Mouse (Mus musculus): ENCODE data around the gene Wnt1. TPM values are rescaled to one million over a fixed set of nuclear protein-coding genes. Genes with fewer than 3 reads are reported as not detected.

Gene Wnt1
- polyA plus RNA-seq, 1 experiment from 2014 or later: not detected

- H3K27ac ChIP-seq: no peak overlapping the region
- peaks cover 50% of the 10 kb centered on the region for H3K4me1 ChIP-seq
- peak overlapping the region; percentile 40 for H3K4me3 ChIP-seq
- peak overlapping the region; percentile 56 for H3K4me2 ChIP-seq
- under 1% methylated on average over 25 of the region's 25 CpGs for WGBS
- H3K36me3 ChIP-seq: no peaks in the 10 kb centered on the region
- ATAC-seq (ENCODE audit: insufficient number of reproducible peaks, insufficient read depth, low FRiP score, low TSS enrichment, low read depth): no peak
- peak overlapping the region; percentile 61; the same call in 1 of the 2 replicates for H3K9ac ChIP-seq
- peaks cover 97% of the 10 kb centered on the region for H3K27me3 ChIP-seq
- H3K9me3 ChIP-seq: no peaks in the 10 kb centered on the region
Observed at GRCm38 (mm10) chr15:98778191-98778770, 11.4 kb upstream of the Wnt1 start.

DNA sequence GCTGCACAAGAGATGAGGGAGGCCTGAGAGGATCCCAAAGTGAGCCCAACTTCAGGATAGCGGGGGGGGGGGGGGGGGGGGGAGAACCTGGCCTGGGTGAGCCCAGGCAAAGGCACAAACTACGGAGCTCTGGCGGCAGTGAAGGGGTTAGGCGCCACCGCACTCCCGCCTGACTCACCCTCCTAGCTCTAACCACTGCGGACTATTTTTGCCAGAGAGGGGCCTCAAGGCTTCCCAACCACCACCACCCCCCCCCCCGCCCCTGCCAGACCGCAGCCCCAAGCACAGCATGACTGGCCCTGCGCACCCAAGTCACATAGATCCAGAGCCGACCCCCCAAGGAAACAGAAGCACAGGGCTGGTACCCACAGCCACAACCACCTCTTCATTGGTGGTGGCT, 10.9 kb upstream of the Wnt1 start:
- Histone ChIP-seq H3K27ac (no peak overlapping the region), H3K9me3 (no peaks in the 10 kb centered on the region), H3K36me3 (no peaks in the 10 kb centered on the region), H3K4me1 (peaks cover 50% of the 10 kb centered on the region), H3K27me3 (peaks cover 93% of the 10 kb centered on the region), H3K9ac (0 out of 2 replicates have a peak overlapping the region, but pooled peaks have one; percentile 61), H3K4me3 (peak overlapping the region; percentile 40; the same call in 1 of the 2 replicates), H3K4me2 (peak overlapping the region; percentile 56)
- no peak for ATAC-seq (ENCODE audit: insufficient number of reproducible peaks, insufficient read depth, low FRiP score, low TSS enrichment, low read depth)
- WGBS: 2% methylated on average over 10 of the region's 11 CpGs

- Histone ChIP-seq H3K27me3 (peaks cover 80% of the 10 kb centered on the region), H3K27ac (no peak overlapping the region), H3K36me3 (no peaks in the 10 kb centered on the region), H3K4me1 (peaks cover 44% of the 10 kb centered on the region), H3K9me3 (no peaks in the 10 kb centered on the region), H3K4me3 (no peak overlapping the region), H3K4me2 (no peak overlapping the region), H3K9ac (no peak overlapping the region)
- 6% methylated on average over 8 of the region's 8 CpGs for WGBS
- ATAC-seq (ENCODE audit: insufficient number of reproducible peaks, insufficient read depth, low FRiP score, low TSS enrichment, low read depth): no peak
Observed at GRCm38 (mm10) chr15:98780075-98780474, 9.6 kb upstream of the Wnt1 start.

DNA sequence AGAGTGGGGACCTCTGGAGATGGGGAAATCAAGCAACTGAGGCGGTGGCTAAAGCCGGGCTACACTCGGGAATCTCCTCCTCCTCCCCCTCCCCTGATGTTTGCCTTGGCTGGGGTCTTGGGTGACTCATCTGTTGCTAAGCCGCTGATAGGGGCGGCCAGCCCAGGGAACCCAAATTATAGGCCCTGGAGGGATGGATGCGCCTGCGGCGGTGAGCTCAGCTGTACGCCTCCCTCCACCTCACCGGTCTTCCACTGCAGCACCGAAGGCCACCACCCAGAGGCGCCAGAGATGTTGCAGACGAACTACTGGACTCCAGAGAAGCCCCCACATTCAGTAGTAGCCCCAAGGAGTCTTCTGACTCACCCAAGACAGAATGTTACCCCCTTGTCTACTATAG, 9.1 kb upstream of the Wnt1 start:
- Histone ChIP-seq H3K4me2 (no peak overlapping the region), H3K27me3 (peaks cover 78% of the 10 kb centered on the region), H3K9ac (0 out of 2 replicates have a peak overlapping the region, but pooled peaks have one; percentile 11), H3K36me3 (no peaks in the 10 kb centered on the region), H3K27ac (no peak overlapping the region), H3K9me3 (peaks cover 1% of the 10 kb centered on the region; the same call in 1 of the 2 replicates), H3K4me3 (no peak overlapping the region), H3K4me1 (peaks cover 42% of the 10 kb centered on the region)
- 3% methylated on average over 13 of the region's 13 CpGs for WGBS
- no peak for ATAC-seq (ENCODE audit: insufficient number of reproducible peaks, insufficient read depth, low FRiP score, low TSS enrichment, low read depth)

DNA sequence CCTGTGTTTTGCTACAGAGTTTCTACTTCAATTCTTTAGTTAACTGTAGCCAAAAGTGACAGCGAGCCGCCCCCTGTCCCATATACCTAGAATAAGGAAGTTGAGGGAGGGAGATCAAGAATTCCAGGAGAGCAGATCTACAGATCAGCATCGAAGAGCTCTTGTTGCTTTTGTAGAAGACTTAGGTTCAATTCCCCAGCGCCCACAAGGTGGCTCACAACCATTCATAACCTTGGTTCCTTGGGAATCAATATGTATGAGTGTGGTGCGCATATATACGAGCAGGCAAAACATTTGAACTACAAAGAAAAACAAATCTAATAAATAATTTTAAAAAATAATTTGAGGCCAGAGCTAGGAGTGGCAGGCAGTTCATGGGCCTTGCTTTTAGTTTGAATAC, 8.5 kb upstream of the Wnt1 start:
- Histone ChIP-seq H3K9ac (no peak overlapping the region), H3K9me3 (peaks cover 5% of the 10 kb centered on the region; the same call in 1 of the 2 replicates), H3K4me1 (peaks cover 36% of the 10 kb centered on the region), H3K4me3 (no peak overlapping the region), H3K27me3 (peaks cover 76% of the 10 kb centered on the region), H3K36me3 (no peaks in the 10 kb centered on the region), H3K27ac (no peak overlapping the region), H3K4me2 (no peak overlapping the region)
- 31% methylated on average over 6 of the region's 6 CpGs for WGBS
- ATAC-seq (ENCODE audit: insufficient number of reproducible peaks, insufficient read depth, low FRiP score, low TSS enrichment, low read depth): no peak

GRCm38 (mm10) chr15:98785744-98786143, 3.9 kb upstream of the Wnt1 start:
- H3K4me3 ChIP-seq: no peak overlapping the region
- H3K9me3 ChIP-seq: peaks cover 5% of the 10 kb centered on the region; the same call in 1 of the 2 replicates
- H3K27me3 ChIP-seq: peaks cover 75% of the 10 kb centered on the region
- no peak for ATAC-seq (ENCODE audit: insufficient number of reproducible peaks, insufficient read depth, low FRiP score, low TSS enrichment, low read depth)
- H3K4me1 ChIP-seq: peaks cover 12% of the 10 kb centered on the region
- WGBS: 42% methylated on average over 7 of the region's 7 CpGs
- H3K4me2 ChIP-seq: no peak overlapping the region
- H3K9ac ChIP-seq: no peak overlapping the region
- H3K36me3 ChIP-seq: no peaks in the 10 kb centered on the region
- H3K27ac ChIP-seq: no peak overlapping the region

DNA sequence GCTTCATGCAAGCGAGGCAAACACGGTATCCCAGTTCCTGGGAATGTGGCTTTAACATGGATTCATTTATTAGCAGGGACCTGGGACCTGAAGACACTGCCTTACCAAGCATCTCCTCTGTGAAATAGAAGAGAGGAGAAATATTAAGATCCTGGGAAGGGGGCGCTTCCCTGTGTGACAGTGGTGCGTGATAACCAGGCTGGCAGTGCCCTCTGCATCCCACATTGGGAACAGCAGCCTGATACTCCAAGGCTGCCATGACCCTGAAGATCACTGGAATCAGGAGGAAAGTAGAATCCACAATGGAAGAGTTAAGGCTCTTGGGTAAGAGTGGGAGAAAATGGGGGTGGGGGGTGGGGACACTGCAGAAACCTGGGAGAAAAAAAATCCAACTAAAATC, 1.7 kb upstream of the Wnt1 start:
- H3K36me3 ChIP-seq: no peaks in the 10 kb centered on the region
- H3K4me1 ChIP-seq: peaks cover 28% of the 10 kb centered on the region
- H3K27me3 ChIP-seq: peaks cover 78% of the 10 kb centered on the region
- WGBS: 41% methylated on average over 4 of the region's 4 CpGs
- H3K9ac ChIP-seq: no peak overlapping the region
- no peak overlapping the region for H3K27ac ChIP-seq
- H3K4me2 ChIP-seq: no peak overlapping the region
- H3K9me3 ChIP-seq: peaks cover 5% of the 10 kb centered on the region; the same call in 1 of the 2 replicates
- ATAC-seq (ENCODE audit: insufficient number of reproducible peaks, insufficient read depth, low FRiP score, low TSS enrichment, low read depth): no peak
- no peak overlapping the region for H3K4me3 ChIP-seq

- H3K27ac ChIP-seq: no peak overlapping the region
- H3K4me1 ChIP-seq: peaks cover 31% of the 10 kb centered on the region
- no peak overlapping the region for H3K9ac ChIP-seq
- no peaks in the 10 kb centered on the region for H3K36me3 ChIP-seq
- H3K9me3 ChIP-seq: peaks cover 5% of the 10 kb centered on the region; the same call in 1 of the 2 replicates
- H3K27me3 ChIP-seq: peaks cover 86% of the 10 kb centered on the region
- H3K4me3 ChIP-seq: peak overlapping the region; percentile 7
- no peak for ATAC-seq (ENCODE audit: insufficient number of reproducible peaks, insufficient read depth, low FRiP score, low TSS enrichment, low read depth)
- peak overlapping the region; percentile 25 for H3K4me2 ChIP-seq
- 12% methylated on average over 24 of the region's 24 CpGs for WGBS
Observed at GRCm38 (mm10) chr15:98788972-98789660, 541 bp upstream of the Wnt1 start.

GRCm38 (mm10) chr15:98790761-98791160, 1.1 kb downstream of the Wnt1 start:
- under 1% methylated on average over 23 of the region's 23 CpGs for WGBS
- H3K9me3 ChIP-seq: peaks cover 2% of the 10 kb centered on the region; the same call in 1 of the 2 replicates
- H3K4me1 ChIP-seq: peaks cover 31% of the 10 kb centered on the region
- H3K4me2 ChIP-seq: peak overlapping the region; percentile 42
- H3K9ac ChIP-seq: 0 out of 2 replicates have a peak overlapping the region, but pooled peaks have one; percentile 49
- H3K4me3 ChIP-seq: peak overlapping the region; percentile 28
- H3K36me3 ChIP-seq: no peaks in the 10 kb centered on the region
- no peak overlapping the region for H3K27ac ChIP-seq
- peaks cover 97% of the 10 kb centered on the region for H3K27me3 ChIP-seq
- ATAC-seq (ENCODE audit: insufficient number of reproducible peaks, insufficient read depth, low FRiP score, low TSS enrichment, low read depth): no peak

- Histone ChIP-seq H3K4me3 (peak overlapping the region; percentile 28), H3K36me3 (no peaks in the 10 kb centered on the region), H3K9ac (no peak overlapping the region), H3K27ac (no peak overlapping the region), H3K27me3 (peaks cover 100% of the 10 kb centered on the region), H3K4me1 (peaks cover 31% of the 10 kb centered on the region), H3K9me3 (no peaks in the 10 kb centered on the region), H3K4me2 (peak overlapping the region; percentile 42)
- no peak for ATAC-seq (ENCODE audit: insufficient number of reproducible peaks, insufficient read depth, low FRiP score, low TSS enrichment, low read depth)
- WGBS: 1% methylated on average over 12 of the region's 12 CpGs
Observed at GRCm38 (mm10) chr15:98791221-98791620, 1.6 kb downstream of the Wnt1 start.

- under 1% methylated on average over 23 of the region's 23 CpGs for WGBS
- peaks cover 31% of the 10 kb centered on the region for H3K4me1 ChIP-seq
- no peaks in the 10 kb centered on the region for H3K9me3 ChIP-seq
- ATAC-seq (ENCODE audit: insufficient number of reproducible peaks, insufficient read depth, low FRiP score, low TSS enrichment, low read depth): no peak
- H3K4me3 ChIP-seq: peak overlapping the region; percentile 28; the same call in 1 of the 2 replicates
- H3K27ac ChIP-seq: no peak overlapping the region
- H3K27me3 ChIP-seq: peaks cover 100% of the 10 kb centered on the region
- peak overlapping the region; percentile 19; the same call in 1 of the 2 replicates for H3K4me2 ChIP-seq
- H3K36me3 ChIP-seq: no peaks in the 10 kb centered on the region
- no peak overlapping the region for H3K9ac ChIP-seq
Observed at GRCm38 (mm10) chr15:98791771-98792170, 2.1 kb downstream of the Wnt1 start.
